Mouse (Mus musculus): ENCODE results near the gene Gm2a. TPM values are rescaled to one million over a fixed set of nuclear protein-coding genes. Genes with fewer than 3 reads are reported as not detected.

The Gm2a gene
- polyA plus RNA-seq, 1 experiment from 2014 or later, result 32.7 TPM

Other genes starting within 250 kb of the Gm2a start
- 5.3 and 8.6 TPM in 2 replicates for gene Lyrm7, start 237.2 kb upstream of the Gm2a start, polyA plus RNA-seq (2015; fragmentation: Nextera tagmentation; extraction: Ambion mirVana)
- gene Hint1, start 231.7 kb upstream of the Gm2a start, polyA plus RNA-seq (2015; fragmentation: Nextera tagmentation; extraction: Ambion mirVana), result 683 and 778 TPM in 2 replicates
- 156 and 157 TPM in 2 replicates for gene Gpx3, start 195.7 kb upstream of the Gm2a start, polyA plus RNA-seq (2015; fragmentation: Nextera tagmentation; extraction: Ambion mirVana)
- 16.8 and 20.7 TPM in 2 replicates for gene Tnip1, start 135.2 kb upstream of the Gm2a start, polyA plus RNA-seq (2015; fragmentation: Nextera tagmentation; extraction: Ambion mirVana)
- gene Anxa6, start 64.7 kb upstream of the Gm2a start, polyA plus RNA-seq (2015; fragmentation: Nextera tagmentation; extraction: Ambion mirVana), result 201 and 233 TPM in 2 replicates
- 3.2 and 3.3 TPM in 2 replicates for gene Ccdc69, start 20.0 kb upstream of the Gm2a start, polyA plus RNA-seq (2015; fragmentation: Nextera tagmentation; extraction: Ambion mirVana)
- gene Slc36a3, start 53.6 kb downstream of the Gm2a start, polyA plus RNA-seq (2015; fragmentation: Nextera tagmentation; extraction: Ambion mirVana), result not detected in 2 replicates
- gene Slc36a2, start 87.0 kb downstream of the Gm2a start, polyA plus RNA-seq (2015; fragmentation: Nextera tagmentation; extraction: Ambion mirVana), result 0.83 and 2.4 TPM in 2 replicates
- gene Slc36a1, start 106.2 kb downstream of the Gm2a start, polyA plus RNA-seq (2015; fragmentation: Nextera tagmentation; extraction: Ambion mirVana), result 1.5 and 3.1 TPM in 2 replicates
- gene Fat2, start 238.4 kb downstream of the Gm2a start, polyA plus RNA-seq (2015; fragmentation: Nextera tagmentation; extraction: Ambion mirVana), result 0.08 and 0.10 TPM in 2 replicates

Data from kidney, embryonic 15.5 days (tissue).